Mouse (Mus musculus) CD4-positive, CD25-positive, alpha-beta regulatory T cell, adult 9 weeks (primary cell): ENCODE data around the gene Gm3139. TPM values are rescaled to one million over a fixed set of nuclear protein-coding genes. Genes with fewer than 3 reads are reported as not detected.

ENCODE experiments used
- polyA plus RNA-seq: library from polyadenylated mRNA; unstranded; fragments of 100-300 nt; shearing (Covaris generic); gene quantifications from one replicate; pipeline ENCODE4 v1.2.1, GENCODE M21; 2017

Gm3139 gene
- not detected for polyA plus RNA-seq

GRCm38 (mm10) chr5:94525987-94526386 lies at the start of gene Gm3139:
Gm3139 (plus strand) TSS chr5:94526287.

Other genes with a start within 250 kb of the Gm3139 start
- not detected for gene A430089I19Rik, start 219.5 kb upstream of the Gm3139 start, polyA plus RNA-seq
- not detected for gene Gm6502, start 211.9 kb upstream of the Gm3139 start, polyA plus RNA-seq
- gene AA792892, start 186.5 kb upstream of the Gm3139 start, polyA plus RNA-seq, result not detected
- gene Gm7682, start 80.5 kb upstream of the Gm3139 start, polyA plus RNA-seq, result not detected
- not detected for gene Gm3147, start 90.1 kb downstream of the Gm3139 start, polyA plus RNA-seq
- gene Gm6509, start 97.7 kb downstream of the Gm3139 start, polyA plus RNA-seq, result not detected
- gene Gm6205, start 122.1 kb downstream of the Gm3139 start, polyA plus RNA-seq, result not detected